Mouse (Mus musculus): ENCODE data around the gene Arid3a.

DNA sequence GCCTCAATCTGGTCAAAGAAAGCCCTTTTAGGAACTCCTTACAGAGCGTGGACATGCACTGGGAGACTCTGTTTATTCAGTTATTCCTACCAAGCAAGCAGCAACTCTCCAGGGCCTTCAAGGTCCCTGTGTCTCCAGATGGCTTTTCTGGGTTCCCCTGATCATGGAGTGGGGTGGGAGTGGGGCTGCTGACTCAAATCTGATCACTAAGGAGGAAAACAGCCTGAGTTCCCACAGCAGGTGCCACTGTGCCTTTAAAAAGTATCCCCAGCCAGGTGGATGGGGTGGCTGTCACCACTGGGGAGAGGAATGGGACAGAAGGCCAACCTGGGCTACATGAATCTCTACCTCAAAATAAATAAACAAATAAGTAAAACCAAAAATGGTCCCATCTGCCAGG, 16.1 kb downstream of the Arid3a start:
- TF ChIP-seq HCFC1 (IDR thresholded peaks at IDR 0.05; ENCODE audit: borderline replicate concordance, insufficient read depth, low read length) (no peak), MAFK (IDR thresholded peaks at IDR 0.05; ENCODE audit: insufficient read depth, low read depth, low read length) (no peak), ZC3H11A (IDR thresholded peaks at IDR 0.05; ENCODE audit: borderline replicate concordance, low read depth, low read length) (no peak), ZNF384 (IDR thresholded peaks at IDR 0.05; ENCODE audit: low read depth, low read length) (no peak)
